Comparison of ENCODE assay signal across 23 mouse cellular contexts in the genomic region with DNA sequence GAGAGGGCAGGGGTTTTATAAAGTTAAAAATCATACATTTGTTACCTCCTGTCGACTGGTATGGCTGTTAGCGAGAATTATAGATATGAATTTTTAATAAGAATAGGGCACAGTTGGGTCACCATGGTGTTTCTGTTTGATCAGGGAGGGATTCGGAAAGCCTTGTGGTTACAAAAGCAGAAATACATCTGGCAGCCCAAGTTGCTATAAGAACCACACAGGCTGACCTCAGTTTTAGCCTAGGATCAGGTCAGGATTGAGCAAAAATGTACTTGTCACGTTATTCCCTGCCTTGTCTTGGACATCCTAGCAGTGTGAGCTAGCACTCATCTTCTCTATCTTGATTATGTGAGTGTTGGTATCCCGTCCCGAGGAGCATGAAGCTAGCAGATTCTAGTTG. TPM values are rescaled to one million over a fixed set of nuclear protein-coding genes. Genes with fewer than 3 reads are reported as not detected.
"Had no signal": no experiment of that assay in that cellular context is flagged by ENCODE, and none has a peak within 500 bp of the region (broad histone marks: within the 10 kb centered on the region; RNA-seq: fewer than 3 reads in every experiment).

No protein-coding gene starts in this region.

- H3K9me3 ChIP-seq: megakaryocyte, embryonic 14.5 days; midbrain, embryonic 13.5 days; midbrain, embryonic 15.5 days; neural tube, embryonic 12.5 days; stomach, embryonic 15.5 days had no signal

- DNase-seq: lung, adult 18-20 months; lung, embryonic 14.5 days; lung, postnatal 10 days; lung, postnatal 4 days; right cerebral cortex, postnatal 14 days; thymus, adult 2 months; thymus, postnatal 25 days; thymus, postnatal 4 days had no signal

- H3K27ac ChIP-seq: midbrain, embryonic 13.5 days; midbrain, embryonic 15.5 days; neural tube, embryonic 12.5 days; stomach, embryonic 15.5 days; stomach, postnatal 0 days had no signal

- ATAC-seq: midbrain, embryonic 13.5 days; midbrain, embryonic 15.5 days had no signal

- H3K4me1 ChIP-seq: megakaryocyte, embryonic 14.5 days; midbrain, embryonic 15.5 days; neural tube, embryonic 12.5 days; stomach, embryonic 15.5 days had no signal

- H3K27me3 ChIP-seq: megakaryocyte, embryonic 14.5 days; midbrain, embryonic 13.5 days; midbrain, embryonic 15.5 days; neural tube, embryonic 12.5 days; stomach, embryonic 15.5 days had no signal

- H3K36me3 ChIP-seq: midbrain, embryonic 13.5 days; midbrain, embryonic 15.5 days; neural tube, embryonic 12.5 days; stomach, embryonic 15.5 days had no signal

- H3K9ac ChIP-seq: lung, embryonic 14.5 days; midbrain, embryonic 13.5 days; midbrain, embryonic 15.5 days; neural tube, embryonic 12.5 days; stomach, embryonic 15.5 days had no signal

- H3K4me2 ChIP-seq: lung, embryonic 14.5 days; midbrain, embryonic 13.5 days; midbrain, embryonic 15.5 days; neural tube, embryonic 12.5 days; stomach, embryonic 15.5 days had no signal

- H3K4me3 ChIP-seq: megakaryocyte, embryonic 14.5 days; midbrain, embryonic 13.5 days; midbrain, embryonic 15.5 days; neural tube, embryonic 12.5 days; stomach, embryonic 15.5 days had no signal

RNA-seq across cellular contexts. Expression of a gene that starts 25.6 kb away (rescaled TPM):
- total RNA-seq: midbrain, postnatal 0 days; monocyte, adult 5-6 weeks; neutrophil, adult 5-6 weeks had no signal
- polyA plus RNA-seq: liver, embryonic 16.5 days; lung, embryonic 14.5 days; lung, embryonic 16.5 days; midbrain, embryonic 13.5 days; midbrain, embryonic 15.5 days; midbrain, postnatal 0 days; neural tube, embryonic 12.5 days; neural tube, embryonic 14.5 days; spleen, adult 2 months; stomach, embryonic 15.5 days; stomach, postnatal 0 days; testis, adult 2 months; thymus, adult 2 months; urinary bladder, adult 2 months had no signal
